Mouse (Mus musculus) bone marrow, adult 2 months (tissue): ENCODE results near the gene Cilp2.

Experiments used
- CTCF ChIP-seq: fragments of 200-500 bp; IDR thresholded peaks from 2 replicates; pipeline ENCODE4 v1.5.1; 2011; ENCODE audit warnings: low read length, control low read depth; ENCODE audit not compliant: control insufficient read depth, insufficient read depth
- POLR2A ChIP-seq: fragments of 200-500 bp; IDR thresholded peaks from 2 replicates; pipeline ENCODE4 v1.6.1; 2011; ENCODE audit warnings: low read depth, mild to moderate bottlenecking, control low read depth, low read length, borderline replicate concordance; ENCODE audit not compliant: control insufficient read depth

DNA sequence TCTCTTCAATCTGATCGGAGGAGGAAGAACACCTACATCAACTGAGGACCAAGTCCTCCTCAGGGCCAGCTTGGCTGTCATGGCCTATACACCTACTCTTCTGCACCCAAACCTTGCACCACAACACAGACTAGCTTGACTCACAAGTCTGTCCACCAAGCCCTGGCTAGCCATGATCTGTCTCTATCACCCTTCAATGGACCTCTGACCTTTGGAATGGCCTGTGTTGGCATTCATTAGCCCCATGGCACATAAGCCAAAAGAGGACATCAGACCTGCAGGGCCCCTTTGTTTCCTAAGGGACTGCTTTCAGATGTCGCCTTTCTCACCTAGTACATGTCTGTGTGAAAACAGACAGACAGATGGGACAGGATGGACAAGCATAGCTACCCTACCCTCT lies 33.7 kb upstream of the Cilp2 start:
- no peak for TF ChIP-seq CTCF
- no peak for TF ChIP-seq POLR2A
